Comparison of ENCODE assay signal across 9 mouse cellular contexts in genomic region chr7:44351881-44352749, GRCm38 (mm10). TPM values are rescaled to one million over a fixed set of nuclear protein-coding genes. Genes with fewer than 3 reads are reported as not detected.
DNase-seq lines count a peak whose midpoint lies in the region; ATAC-seq and TF ChIP-seq lines count a peak whose summit lies in the region.
"Had no signal": no experiment of that assay in that cellular context is flagged by ENCODE, and none has a peak within 500 bp of the region (broad histone marks: within the 10 kb centered on the region; RNA-seq: fewer than 3 reads in every experiment).

No protein-coding gene starts in this region.

- peak; percentile 42 for DNase-seq in cerebellum, adult 9-11 months
- no peak for DNase-seq in cerebellum, adult 8-10 months
- no peak for DNase-seq in lung, embryonic 14.5 days
- no peak for DNase-seq in lung, adult 18-20 months
- DNase-seq in neural tube, embryonic 11.5 days (ENCODE audit: low spot score), result no peak
- no peak for DNase-seq in gastrocnemius, postnatal 10 days

- no peak for ATAC-seq in lung, embryonic 14.5 days (ENCODE audit: insufficient read depth)
- ATAC-seq in hindbrain, embryonic 13.5 days (ENCODE audit: low FRiP score), result peak; percentile 6; the same call in 1 of the 2 replicates
- ATAC-seq in neural tube, embryonic 11.5 days (ENCODE audit: insufficient read depth, low FRiP score, low TSS enrichment), result peak; percentile 43; the same call in 1 of the 2 replicates
- ATAC-seq in erythroid progenitor cell, adult 5-6 weeks (replicated peaks; ENCODE audit: low FRiP score, poor library complexity, severe bottlenecking), result no peak

- H3K27ac ChIP-seq in lung, embryonic 14.5 days (ENCODE audit: low read depth), result no peak overlapping the region
- H3K27ac ChIP-seq in hindbrain, embryonic 13.5 days, result no peak overlapping the region
- H3K27ac ChIP-seq in neural tube, embryonic 11.5 days (ENCODE audit: low read depth, low read length), result no peak overlapping the region

- H3K9ac ChIP-seq in lung, embryonic 14.5 days, result no peak overlapping the region
- peak overlapping the region; percentile 64 for H3K9ac ChIP-seq in hindbrain, embryonic 13.5 days
- H3K9ac ChIP-seq in neural tube, embryonic 11.5 days (ENCODE audit: low read length), result no peak overlapping the region

- peak overlapping the region; percentile 38; the same call in 1 of the 2 replicates for H3K4me2 ChIP-seq in lung, embryonic 14.5 days
- peak overlapping the region; percentile 10; the same call in 1 of the 2 replicates for H3K4me2 ChIP-seq in hindbrain, embryonic 13.5 days
- no peak overlapping the region for H3K4me2 ChIP-seq in neural tube, embryonic 11.5 days (ENCODE audit: low read depth)

- peaks cover 68% of the 10 kb centered on the region for H3K27me3 ChIP-seq in lung, embryonic 14.5 days (ENCODE audit: insufficient read depth, low read length)
- H3K27me3 ChIP-seq in hindbrain, embryonic 13.5 days, result peaks cover 91% of the 10 kb centered on the region
- H3K27me3 ChIP-seq in neural tube, embryonic 11.5 days (ENCODE audit: control insufficient read depth, insufficient read depth, low read length), result peaks cover 76% of the 10 kb centered on the region

- H3K9me3 ChIP-seq in lung, embryonic 14.5 days (ENCODE audit: low read depth, low read length), result no peaks in the 10 kb centered on the region
- no peaks in the 10 kb centered on the region for H3K9me3 ChIP-seq in hindbrain, embryonic 13.5 days
- H3K9me3 ChIP-seq in neural tube, embryonic 11.5 days (ENCODE audit: control insufficient read depth, low read length), result no peaks in the 10 kb centered on the region

- 0 out of 2 replicates have a peak overlapping the region, but pooled peaks have one; percentile 7 for H3K4me3 ChIP-seq in lung, embryonic 14.5 days (ENCODE audit: low read depth, low read length)
- 0 out of 2 replicates have a peak overlapping the region, but pooled peaks have one; percentile 8 for H3K4me3 ChIP-seq in hindbrain, embryonic 13.5 days
- H3K4me3 ChIP-seq in neural tube, embryonic 11.5 days (ENCODE audit: low read depth, low read length), result peak overlapping the region; percentile 10; the same call in 1 of the 2 replicates

- no peaks in the 10 kb centered on the region for H3K36me3 ChIP-seq in lung, embryonic 14.5 days (ENCODE audit: insufficient read depth)
- H3K36me3 ChIP-seq in hindbrain, embryonic 13.5 days, result peaks cover 69% of the 10 kb centered on the region
- no peaks in the 10 kb centered on the region for H3K36me3 ChIP-seq in neural tube, embryonic 11.5 days (ENCODE audit: control insufficient read depth, insufficient read depth, low read length)

- peaks cover 7% of the 10 kb centered on the region for H3K4me1 ChIP-seq in lung, embryonic 14.5 days (ENCODE audit: insufficient read depth)
- peaks cover 46% of the 10 kb centered on the region for H3K4me1 ChIP-seq in hindbrain, embryonic 13.5 days (replicated peaks)
- H3K4me1 ChIP-seq in neural tube, embryonic 11.5 days (ENCODE audit: control insufficient read depth, insufficient read depth, low read length), result peaks cover 17% of the 10 kb centered on the region

- no peak for TF ChIP-seq CTCF in lung, embryonic 14.5 days (IDR thresholded peaks at IDR 0.05; ENCODE audit: low read depth)

- 3% methylated on average over 69 of the region's 71 CpGs for WGBS in lung, embryonic 14.5 days
- 5% methylated on average over 66 of the region's 71 CpGs for WGBS in hindbrain, embryonic 13.5 days
- WGBS in neural tube, embryonic 11.5 days, result 3% methylated on average over 69 of the region's 71 CpGs

RNA-seq across cellular contexts. Expression of gene Syt3, which starts 31.8 kb away (rescaled TPM):
- 2.0 and 2.9 TPM in 2 replicates for polyA plus RNA-seq in lung, embryonic 14.5 days (2014; fragmentation: Nextera tagmentation; extraction: Ambion mirVana)
- polyA plus RNA-seq in hindbrain, embryonic 13.5 days (2015; fragmentation: Nextera tagmentation; extraction: Ambion mirVana), result 26.1 and 27.7 TPM in 2 replicates
- 2.9 and 3.7 TPM in 2 replicates for polyA plus RNA-seq in neural tube, embryonic 11.5 days (2014; fragmentation: Nextera tagmentation; extraction: Ambion mirVana)
- under 1 TPM; 0.38 to 0.41 TPM for total RNA-seq in gastrocnemius, postnatal 10 days (2021)
- total RNA-seq in erythroid progenitor cell, adult 5-6 weeks (2015; ENCODE audit: low replicate concordance), result not detected in 2 replicates
- total RNA-seq in erythroid progenitor cell, adult 5-6 weeks (2017; ENCODE audit: low replicate concordance), result not detected in 2 replicates

RNA-seq across cellular contexts. Expression of gene 1700008O03Rik, which starts 33.5 kb away (rescaled TPM):
- 0.71 and 1.2 TPM in 2 replicates for polyA plus RNA-seq in lung, embryonic 14.5 days (2014; fragmentation: Nextera tagmentation; extraction: Ambion mirVana)
- 1.8 and 2.4 TPM in 2 replicates for polyA plus RNA-seq in hindbrain, embryonic 13.5 days (2015; fragmentation: Nextera tagmentation; extraction: Ambion mirVana)
- polyA plus RNA-seq in neural tube, embryonic 11.5 days (2014; fragmentation: Nextera tagmentation; extraction: Ambion mirVana), result 1.0 and 1.1 TPM in 2 replicates
- total RNA-seq in gastrocnemius, postnatal 10 days (2021), result not detected
- not detected in 2 replicates for total RNA-seq in erythroid progenitor cell, adult 5-6 weeks (2015; ENCODE audit: low replicate concordance)
- total RNA-seq in erythroid progenitor cell, adult 5-6 weeks (2017; ENCODE audit: low replicate concordance), result not detected in 2 replicates

RNA-seq across cellular contexts. Expression of gene Shank1, which starts 42.1 kb away (rescaled TPM):
- 1.3 and 1.6 TPM in 2 replicates for polyA plus RNA-seq in lung, embryonic 14.5 days (2014; fragmentation: Nextera tagmentation; extraction: Ambion mirVana)
- polyA plus RNA-seq in hindbrain, embryonic 13.5 days (2015; fragmentation: Nextera tagmentation; extraction: Ambion mirVana), result 31.7 and 32.6 TPM in 2 replicates
- 4.6 and 4.7 TPM in 2 replicates for polyA plus RNA-seq in neural tube, embryonic 11.5 days (2014; fragmentation: Nextera tagmentation; extraction: Ambion mirVana)
- 1 to 10 TPM; 2.0 to 2.7 TPM for total RNA-seq in gastrocnemius, postnatal 10 days (2021)
- total RNA-seq in erythroid progenitor cell, adult 5-6 weeks (2015; ENCODE audit: low replicate concordance), result not detected in 2 replicates
- total RNA-seq in erythroid progenitor cell, adult 5-6 weeks (2017; ENCODE audit: low replicate concordance), result under 0.01 and 0.23 TPM in 2 replicates
- total RNA-seq: common myeloid progenitor, adult 5-6 weeks had no signal

RNA-seq across cellular contexts. Expression of gene Clec11a, which starts 45.4 kb away (rescaled TPM):
- 1.8 TPM in 2 replicates for polyA plus RNA-seq in lung, embryonic 14.5 days (2014; fragmentation: Nextera tagmentation; extraction: Ambion mirVana)
- polyA plus RNA-seq in hindbrain, embryonic 13.5 days (2015; fragmentation: Nextera tagmentation; extraction: Ambion mirVana), result 3.4 and 3.9 TPM in 2 replicates
- 1.9 and 2.4 TPM in 2 replicates for polyA plus RNA-seq in neural tube, embryonic 11.5 days (2014; fragmentation: Nextera tagmentation; extraction: Ambion mirVana)
- 1 to 10 TPM; 5.0 to 6.8 TPM for total RNA-seq in gastrocnemius, postnatal 10 days (2021)
- 2.5 TPM in 1 of 2 replicates, not detected in the other for total RNA-seq in erythroid progenitor cell, adult 5-6 weeks (2015; ENCODE audit: low replicate concordance)
- not detected in 2 replicates for total RNA-seq in erythroid progenitor cell, adult 5-6 weeks (2017; ENCODE audit: low replicate concordance)

Comparison
In these comparisons a context has a peak if more than half of its experiments do, and no peak if none do; other contexts are left out.
1. ATAC-seq: peak in hindbrain, embryonic 13.5 days (single experiment) and neural tube, embryonic 11.5 days (single experiment); none in lung, embryonic 14.5 days (single experiment) and erythroid progenitor cell, adult 5-6 weeks (single experiment).
2. Peak in every context shown above with its lines, with median percentiles within 50 percentile points of each other: H3K4me3 ChIP-seq.